Mouse (Mus musculus) olfactory bulb, adult 2 months (tissue): ENCODE results near the gene Acaca.

Experiments used
- CTCF ChIP-seq: fragments of 200-500 bp; IDR thresholded peaks from 2 replicates; pipeline ENCODE4 v1.5.1; 2012; ENCODE audit warnings: low read depth, mild to moderate bottlenecking, low read length, moderate library complexity; ENCODE audit not compliant: insufficient read depth
- POLR2A ChIP-seq: fragments of 200-500 bp; IDR thresholded peaks from 2 replicates; pipeline ENCODE4 v1.6.1; 2012; ENCODE audit warnings: mild to moderate bottlenecking, low read depth, low read length, moderate library complexity; ENCODE audit not compliant: insufficient read depth

GRCm38 (mm10) chr11:84332384-84332783 is 202.9 kb downstream of the Acaca start:
- no peak for TF ChIP-seq CTCF
- no peak for TF ChIP-seq POLR2A
